Mouse (Mus musculus): Measurements from ENCODE around the gene Naa50.

Gene Naa50

DNA sequence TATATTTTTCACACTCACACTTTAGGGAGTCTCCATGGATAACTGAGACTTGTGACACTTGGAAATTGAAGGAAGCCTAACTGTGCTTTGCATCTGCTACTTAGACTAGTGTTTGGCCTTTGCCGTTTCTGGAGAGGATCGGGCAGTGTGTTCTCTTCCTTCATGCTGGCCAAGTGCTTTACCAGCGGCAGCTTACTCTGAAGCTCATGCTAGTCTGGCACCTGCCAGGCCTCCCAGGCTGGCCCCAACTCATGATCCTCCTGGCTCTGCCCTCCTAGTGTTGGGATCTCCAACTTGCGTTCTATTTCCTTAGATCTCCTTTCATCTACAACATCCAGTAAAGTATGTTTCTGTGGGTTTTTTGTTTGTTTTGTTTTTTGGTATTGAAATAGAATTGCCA is 60.5 kb downstream of the Naa50 start:
- DNase-seq (ENCODE audit: low read depth): no peak

- DNase-seq (ENCODE audit: low read depth): no peak
Observed at GRCm38 (mm10) chr16:44204331-44204730, 64.7 kb downstream of the Naa50 start.

GRCm38 (mm10) chr16:44205973-44206372 is 66.3 kb downstream of the Naa50 start:
- no peak for DNase-seq (ENCODE audit: low read depth)

- DNase-seq (ENCODE audit: low read depth): no peak
Observed at GRCm38 (mm10) chr16:44210156-44211053, 70.8 kb downstream of the Naa50 start.

DNA sequence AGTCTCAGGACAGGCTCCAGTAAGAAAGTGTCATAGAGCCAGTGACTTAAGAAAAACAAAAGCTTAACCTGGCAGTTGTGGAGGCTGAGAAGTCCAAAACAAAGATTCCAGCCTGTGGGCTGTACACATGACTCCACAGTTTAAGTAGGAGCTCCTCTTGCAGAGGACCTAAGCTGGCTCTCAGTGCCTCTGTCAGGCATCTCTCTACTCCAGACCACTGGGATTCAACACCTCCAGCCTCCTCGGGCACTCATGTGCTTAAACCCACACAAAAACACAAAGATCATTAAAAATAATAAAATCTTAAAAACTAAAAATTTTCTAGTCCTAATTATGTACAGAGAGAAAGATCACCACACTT is 71.4 kb downstream of the Naa50 start:
- no peak for DNase-seq (ENCODE audit: low read depth)

- no peak for DNase-seq (ENCODE audit: low read depth)
Observed at GRCm38 (mm10) chr16:44212703-44213102, 73.1 kb downstream of the Naa50 start.
